8 mouse cellular contexts compared by ENCODE assay signal in the genomic region with DNA sequence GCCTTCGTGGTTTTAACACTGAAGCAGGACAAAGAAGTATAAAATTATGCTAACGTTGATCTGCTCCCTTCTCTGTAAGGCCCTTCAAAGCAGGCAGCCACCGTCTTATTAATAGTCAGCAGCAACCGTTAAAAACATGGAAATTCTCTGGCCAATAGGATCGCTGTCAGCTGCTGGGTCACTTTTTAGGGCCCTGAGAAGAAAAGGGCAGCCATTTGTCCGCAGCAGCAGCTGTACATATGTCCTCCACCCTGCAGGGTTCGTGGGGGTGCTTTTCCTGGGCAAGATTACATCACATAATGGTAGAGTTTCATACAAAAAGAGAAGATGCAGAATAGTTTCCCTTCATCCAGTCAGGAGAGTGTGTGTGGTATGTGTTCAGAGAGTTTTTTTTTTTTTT. TPM values are rescaled to one million over a fixed set of nuclear protein-coding genes. Genes with fewer than 3 reads are reported as not detected.
DNase-seq lines count a peak whose midpoint lies in the region; ATAC-seq and TF ChIP-seq lines count a peak whose summit lies in the region.
"Had no signal": no experiment of that assay in that cellular context is flagged by ENCODE, and none has a peak within 500 bp of the region (broad histone marks: within the 10 kb centered on the region; RNA-seq: fewer than 3 reads in every experiment).

No protein-coding gene starts in this region.

- H3K27ac ChIP-seq in lung, embryonic 14.5 days (ENCODE audit: low read depth) = no peak overlapping the region
- no peak overlapping the region; the same call in 1 of the 2 replicates for H3K27ac ChIP-seq in forebrain, embryonic 12.5 days
- H3K27ac ChIP-seq in hindbrain, postnatal 0 days = no peak overlapping the region
- no peak overlapping the region for H3K27ac ChIP-seq in neural tube, embryonic 14.5 days (ENCODE audit: low read depth, low read length)

- peaks cover 6% of the 10 kb centered on the region; the same call in 1 of the 2 replicates for H3K4me1 ChIP-seq in lung, embryonic 14.5 days (ENCODE audit: insufficient read depth)
- peaks cover 19% of the 10 kb centered on the region for H3K4me1 ChIP-seq in forebrain, embryonic 12.5 days
- H3K4me1 ChIP-seq in hindbrain, postnatal 0 days (ENCODE audit: insufficient read depth, low read length) = peaks cover 4% of the 10 kb centered on the region; the same call in 1 of the 2 replicates
- peaks cover 12% of the 10 kb centered on the region for H3K4me1 ChIP-seq in neural tube, embryonic 14.5 days (ENCODE audit: control insufficient read depth, insufficient read depth, low read length)

- H3K4me2 ChIP-seq in lung, embryonic 14.5 days = peak overlapping the region; percentile 71
- H3K4me2 ChIP-seq in forebrain, embryonic 12.5 days = peak overlapping the region; percentile 56
- H3K4me2 ChIP-seq in hindbrain, postnatal 0 days (ENCODE audit: low read depth, low read length) = peak overlapping the region; percentile 57
- H3K4me2 ChIP-seq in neural tube, embryonic 14.5 days (ENCODE audit: low read depth, low read length) = peak overlapping the region; percentile 33

- WGBS in lung, embryonic 14.5 days = 61% methylated on average over 7 of the region's 7 CpGs
- 54% methylated on average over 7 of the region's 7 CpGs for WGBS in forebrain, embryonic 12.5 days
- WGBS in hindbrain, postnatal 0 days = 29% methylated on average over 7 of the region's 7 CpGs
- 29% methylated on average over 7 of the region's 7 CpGs for WGBS in neural tube, embryonic 14.5 days

- H3K27me3 ChIP-seq in lung, embryonic 14.5 days (ENCODE audit: insufficient read depth, low read length) = no peaks in the 10 kb centered on the region
- no peaks in the 10 kb centered on the region for H3K27me3 ChIP-seq in forebrain, embryonic 12.5 days
- H3K27me3 ChIP-seq in hindbrain, postnatal 0 days (ENCODE audit: insufficient read depth, low read length) = no peaks in the 10 kb centered on the region
- H3K27me3 ChIP-seq in neural tube, embryonic 14.5 days (ENCODE audit: control insufficient read depth, insufficient read depth, low read length) = no peaks in the 10 kb centered on the region

- peaks cover 49% of the 10 kb centered on the region for H3K36me3 ChIP-seq in lung, embryonic 14.5 days (ENCODE audit: insufficient read depth)
- peaks cover 50% of the 10 kb centered on the region for H3K36me3 ChIP-seq in forebrain, embryonic 12.5 days (replicated peaks)
- H3K36me3 ChIP-seq in hindbrain, postnatal 0 days (ENCODE audit: insufficient read depth, low read length) = peaks cover 40% of the 10 kb centered on the region
- peaks cover 42% of the 10 kb centered on the region for H3K36me3 ChIP-seq in neural tube, embryonic 14.5 days (ENCODE audit: control insufficient read depth, insufficient read depth, low read length)

- H3K9ac ChIP-seq in lung, embryonic 14.5 days = no peak overlapping the region
- no peak overlapping the region; the same call in 1 of the 2 replicates for H3K9ac ChIP-seq in forebrain, embryonic 12.5 days
- H3K9ac ChIP-seq in hindbrain, postnatal 0 days (replicated peaks; ENCODE audit: low read length) = no peak overlapping the region; the same call in 1 of the 2 replicates
- no peak overlapping the region for H3K9ac ChIP-seq in neural tube, embryonic 14.5 days (replicated peaks; ENCODE audit: low read depth, low read length)

- no peak for TF ChIP-seq CTCF in lung, embryonic 14.5 days (IDR thresholded peaks at IDR 0.05; ENCODE audit: low read depth)
- no peak for TF ChIP-seq CTCF in hindbrain, postnatal 0 days (IDR thresholded peaks at IDR 0.05; ENCODE audit: low read depth)

- no peak for DNase-seq in lung, embryonic 14.5 days
- no peak for DNase-seq in lung, postnatal 14 days
- no peak for DNase-seq in hindbrain, postnatal 0 days (ENCODE audit: low spot score)
- DNase-seq in spleen, postnatal 4 days (ENCODE audit: low spot score in 2 of 2) = no peak
- no peak for DNase-seq in adipocyte (ENCODE audit: low spot score)
- DNase-seq: cerebellum, adult 11 months had no signal

- H3K4me3 ChIP-seq in lung, embryonic 14.5 days (ENCODE audit: low read depth, low read length) = no peak overlapping the region
- peak overlapping the region; percentile 92 for H3K4me3 ChIP-seq in forebrain, embryonic 12.5 days (replicated peaks)
- no peak overlapping the region for H3K4me3 ChIP-seq in hindbrain, postnatal 0 days (ENCODE audit: low read length)
- H3K4me3 ChIP-seq in neural tube, embryonic 14.5 days (ENCODE audit: low read depth, low read length) = no peak overlapping the region; the same call in 1 of the 2 replicates

- no peak for ATAC-seq in lung, embryonic 14.5 days (ENCODE audit: insufficient read depth)
- ATAC-seq in forebrain, embryonic 12.5 days (ENCODE audit: low FRiP score) = no peak
- no peak for ATAC-seq in hindbrain, postnatal 0 days
- no peak for ATAC-seq in neural tube, embryonic 14.5 days (ENCODE audit: low read depth)

- H3K9me3 ChIP-seq in lung, embryonic 14.5 days (ENCODE audit: low read depth, low read length) = no peaks in the 10 kb centered on the region
- no peaks in the 10 kb centered on the region for H3K9me3 ChIP-seq in forebrain, embryonic 12.5 days
- H3K9me3 ChIP-seq in hindbrain, postnatal 0 days (ENCODE audit: low read length) = no peaks in the 10 kb centered on the region
- H3K9me3 ChIP-seq in neural tube, embryonic 14.5 days (ENCODE audit: control insufficient read depth, low read length) = no peaks in the 10 kb centered on the region

RNA-seq across cellular contexts. Expression of a gene that starts 3.0 kb away (rescaled TPM):
- polyA plus RNA-seq in lung, embryonic 14.5 days (2014; fragmentation: Nextera tagmentation; extraction: Ambion mirVana) = 50.9 and 53.5 TPM in 2 replicates
- 124 and 129 TPM in 2 replicates for polyA plus RNA-seq in forebrain, embryonic 12.5 days (2016; fragmentation: Nextera tagmentation; extraction: Ambion mirVana)
- 38.6 and 45.3 TPM in 2 replicates for total RNA-seq in hindbrain, postnatal 0 days (2014; rRNA removed)
- polyA plus RNA-seq in hindbrain, postnatal 0 days (2015; fragmentation: Nextera tagmentation; extraction: Ambion mirVana) = 32.5 and 33.2 TPM in 2 replicates
- polyA plus RNA-seq in neural tube, embryonic 14.5 days (2014; fragmentation: Nextera tagmentation; extraction: Ambion mirVana) = 72.6 and 92.5 TPM in 2 replicates
